Mouse (Mus musculus): Measurements from ENCODE around the gene Cngb1.

GRCm38 (mm10) chr8:95270501-95270900, 35.9 kb downstream of the Cngb1 start:
- TF ChIP-seq CTCF (IDR thresholded peaks at IDR 0.05; ENCODE audit: low read depth) (no peak), EP300 (IDR thresholded peaks at IDR 0.05; ENCODE audit: low read depth) (no peak)

All from liver, embryonic 14.5 days (tissue).